8 mouse cellular contexts compared by ENCODE assay signal in the genomic region with DNA sequence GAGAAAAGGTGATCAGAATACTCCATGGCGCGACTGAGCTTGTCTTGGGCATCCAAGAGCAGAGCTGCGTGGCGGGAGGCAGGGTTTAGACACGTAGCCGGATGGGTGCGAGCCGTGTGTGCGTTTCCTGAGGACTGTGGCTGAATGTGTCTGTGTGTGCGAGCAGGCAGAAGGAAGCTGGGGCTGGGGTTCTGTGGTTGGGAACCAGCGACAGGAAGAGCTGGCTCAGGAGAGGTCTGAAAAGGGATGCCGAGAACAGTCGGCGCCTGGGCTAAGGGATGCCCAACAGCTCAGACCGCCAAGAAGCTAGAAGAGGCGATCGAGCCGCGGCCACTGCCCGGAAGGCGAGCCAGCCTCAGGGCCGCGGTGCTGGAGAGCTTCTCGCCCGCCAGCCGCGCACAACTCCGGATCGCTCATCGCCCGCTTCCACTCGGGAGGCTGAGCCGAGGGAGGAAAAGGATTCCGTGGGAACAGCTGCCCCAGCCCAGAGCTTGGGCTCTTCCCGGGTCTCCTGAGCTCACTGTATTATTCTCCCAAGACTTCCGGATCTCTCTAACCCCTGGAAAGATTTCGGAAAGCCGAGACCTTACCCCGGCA.
DNase-seq lines count a peak whose midpoint lies in the region; ATAC-seq and TF ChIP-seq lines count a peak whose summit lies in the region.

No protein-coding gene starts in this region.

- H3K4me3 ChIP-seq in kidney, adult 2 months (ENCODE audit: insufficient read depth, low read depth, low read length), result peak overlapping the region; percentile 56; the same call in 1 of the 2 replicates
- peak overlapping the region; percentile 55 for H3K4me3 ChIP-seq in ES-Bruce4 (ENCODE audit: low read depth, low read length)
- peak overlapping the region; percentile 70 for H3K4me3 ChIP-seq in liver, embryonic 11.5 days (ENCODE audit: low read depth, low read length)

- no peaks in the 10 kb centered on the region for H3K36me3 ChIP-seq in kidney, adult 2 months (ENCODE audit: control insufficient read depth, insufficient read depth, low read length)
- H3K36me3 ChIP-seq in ES-Bruce4 (ENCODE audit: control insufficient read depth, insufficient read depth, low read length, poor library complexity, severe bottlenecking), result no peaks in the 10 kb centered on the region
- H3K36me3 ChIP-seq in liver, embryonic 11.5 days (ENCODE audit: control insufficient read depth, insufficient read depth, low read length), result no peaks in the 10 kb centered on the region

- TF ChIP-seq EP300 in ES-Bruce4 (IDR thresholded peaks at IDR 0.05; ENCODE audit: insufficient read depth, low read depth, low read length), result no peak

- peak; percentile 14 for DNase-seq in kidney, adult 2 months
- no peak for DNase-seq in kidney, adult 8-10 months
- DNase-seq in embryo, embryonic 10 days (ENCODE audit: low spot score), result peak; percentile 59
- DNase-seq in liver, embryonic 11.5 days (ENCODE audit: low spot score), result peak; percentile 58
- peak; percentile 53 for DNase-seq in retina, embryonic 14.5 days (ENCODE audit: low spot score)
- no peak for DNase-seq in spleen, postnatal 14 days (ENCODE audit: low spot score in 2 of 2)

- TF ChIP-seq CTCF in kidney, adult 2 months (conservative IDR thresholded peaks at IDR 0.05; ENCODE audit: insufficient read depth, insufficient read length, low read depth, low read length), result no peak
- no peak for TF ChIP-seq CTCF in ES-Bruce4 (IDR thresholded peaks at IDR 0.05; ENCODE audit: low read depth, low read length)

- no peaks in the 10 kb centered on the region for H3K4me1 ChIP-seq in kidney, adult 2 months (ENCODE audit: control insufficient read depth, insufficient read depth, low read length)
- no peaks in the 10 kb centered on the region for H3K4me1 ChIP-seq in ES-Bruce4 (ENCODE audit: control insufficient read depth, insufficient read depth, low read length)
- H3K4me1 ChIP-seq in liver, embryonic 11.5 days (replicated peaks; ENCODE audit: control insufficient read depth, insufficient read depth, low read length), result peaks cover 34% of the 10 kb centered on the region

- peak overlapping the region; percentile 83 for H3K9ac ChIP-seq in ES-Bruce4 (ENCODE audit: low read depth, poor library complexity, severe bottlenecking)
- peak overlapping the region; percentile 67 for H3K9ac ChIP-seq in liver, embryonic 11.5 days (ENCODE audit: low read depth, low read length)

- WGBS in kidney, adult 2 months, result 2% methylated on average over 39 of the region's 39 CpGs
- WGBS in liver, embryonic 11.5 days, result under 1% methylated on average over 39 of the region's 39 CpGs

- no peak for TF ChIP-seq POLR2A in kidney, adult 2 months (IDR thresholded peaks at IDR 0.05; ENCODE audit: low read depth, low read length)
- TF ChIP-seq POLR2A in ES-Bruce4 (IDR thresholded peaks at IDR 0.05; ENCODE audit: insufficient read depth, low read length), result no peak

- peak overlapping the region; percentile 100 for H3K4me2 ChIP-seq in liver, embryonic 11.5 days

- no peak overlapping the region for H3K27ac ChIP-seq in kidney, adult 2 months (ENCODE audit: insufficient read depth, low read depth, low read length)
- H3K27ac ChIP-seq in ES-Bruce4 (ENCODE audit: insufficient read depth, low read length), result no peak overlapping the region
- H3K27ac ChIP-seq in liver, embryonic 11.5 days (ENCODE audit: low read depth, low read length), result no peak overlapping the region

- H3K9me3 ChIP-seq in ES-Bruce4 (replicated peaks; ENCODE audit: control insufficient read depth, insufficient read depth, low read length, poor library complexity, severe bottlenecking), result no peaks in the 10 kb centered on the region
- H3K9me3 ChIP-seq in liver, embryonic 11.5 days (ENCODE audit: control insufficient read depth, low read length), result no peaks in the 10 kb centered on the region

- peak; percentile 63 to 65 for ATAC-seq in hematopoietic stem cell, adult 5-6 weeks (replicated peaks in 1 of 2; ENCODE audit: insufficient read depth in 1 of 2, low FRiP score in 2 of 2, low TSS enrichment in 1 of 2, low read depth in 1 of 2, poor library complexity in 2 of 2, severe bottlenecking in 2 of 2)
- no peak for ATAC-seq in liver, embryonic 11.5 days (replicated peaks; ENCODE audit: low FRiP score)

- H3K27me3 ChIP-seq in kidney, adult 2 months (replicated peaks; ENCODE audit: control insufficient read depth, insufficient read depth, low read length), result no peaks in the 10 kb centered on the region; the same call in 1 of the 2 replicates
- peaks cover 27% of the 10 kb centered on the region for H3K27me3 ChIP-seq in ES-Bruce4 (ENCODE audit: control insufficient read depth, insufficient read depth, low read length, poor library complexity, severe bottlenecking)
- peaks cover 82% of the 10 kb centered on the region for H3K27me3 ChIP-seq in liver, embryonic 11.5 days (replicated peaks; ENCODE audit: control insufficient read depth, insufficient read depth, low read length)

Comparison
In these comparisons a context has a peak if more than half of its experiments do, and no peak if none do; other contexts are left out.
1. DNase-seq: peak in kidney, adult 2 months (single experiment), embryo, embryonic 10 days (single experiment), liver, embryonic 11.5 days (single experiment) and retina, embryonic 14.5 days (single experiment); none in kidney, adult 8-10 months (0 of 2) and spleen, postnatal 14 days (0 of 2).
2. Peak in every context shown above with its lines, with median percentiles within 50 percentile points of each other: H3K4me3 ChIP-seq.